Mouse (Mus musculus) MEL (cell line): ENCODE data around the gene Sh3rf1. TPM values are rescaled to one million over a fixed set of nuclear protein-coding genes. Genes with fewer than 3 reads are reported as not detected.

Experiments used
- DNase-seq: peaks from one replicate; pipeline ENCODE4 v3.0.0; 2011; ENCODE audit warnings: low read depth, low spot score
- H3K27ac ChIP-seq: 2 replicates; pipeline ENCODE4 v1.5.1; 2012; ENCODE audit warnings: low read depth, mild to moderate bottlenecking, control low read depth, low read length, moderate library complexity; ENCODE audit not compliant: control insufficient read depth
- H3K27me3 ChIP-seq, 2 experiments: fragments of 150-350 bp in 1 of 2; sonication (generic) in 1 of 2; 2 replicates each; pipeline ENCODE4 v1.6.1; 2012; ENCODE audit warnings: low read length in 2 of 2, mild to moderate bottlenecking in 2 of 2, improper control_type of control experiment in 1 of 2, moderate library complexity in 1 of 2; ENCODE audit not compliant: insufficient read depth in 2 of 2, control insufficient read depth in 1 of 2
- H3K36me3 ChIP-seq, 2 experiments: 2 replicates each; pipeline ENCODE4 v1.6.1; 2012 to 2014; ENCODE audit warnings: low read length in 2 of 2, improper control_type of control experiment in 1 of 2, inconsistent platforms in 1 of 2, mild to moderate bottlenecking in 1 of 2; ENCODE audit not compliant: insufficient read depth in 2 of 2, control insufficient read depth in 1 of 2
- H3K4me1 ChIP-seq, 2 experiments: fragments of 150-350 bp in 1 of 2; sonication (generic) in 1 of 2; 2 replicates each; pipeline ENCODE4 v1.6.1; 2012; ENCODE audit warnings: low read length in 2 of 2, improper control_type of control experiment in 1 of 2, mild to moderate bottlenecking in 1 of 2; ENCODE audit not compliant: insufficient read depth in 2 of 2, control insufficient read depth in 1 of 2
- H3K4me3 ChIP-seq, 2 experiments: fragments of 150-350 bp in 1 of 2; sonication (generic) in 1 of 2; 2 replicates each; pipeline ENCODE4 v1.5.1; 2012; ENCODE audit warnings: low read depth in 2 of 2, low read length in 2 of 2, mild to moderate bottlenecking in 2 of 2, moderate library complexity in 2 of 2, control low read depth in 1 of 2, improper control_type of control experiment in 1 of 2; ENCODE audit not compliant: control insufficient read depth in 1 of 2, insufficient read depth in 1 of 2
- H3K79me2 ChIP-seq: 2 replicates; pipeline ENCODE4 v1.6.1; 2012; ENCODE audit warnings: mild to moderate bottlenecking, low read length, moderate library complexity; ENCODE audit not compliant: control insufficient read depth, poor library complexity, insufficient read depth
- H3K9ac ChIP-seq: 2 replicates; pipeline ENCODE4 v1.6.1; 2012; ENCODE audit warnings: low read depth, mild to moderate bottlenecking, control low read depth, low read length, moderate library complexity; ENCODE audit not compliant: control insufficient read depth, poor library complexity, severe bottlenecking
- H3K9me3 ChIP-seq: fragments of 150-350 bp; sonication (generic); replicated peaks from 2 replicates; pipeline ENCODE4 v1.6.1; 2012; ENCODE audit warnings: mild to moderate bottlenecking, low read length, improper control_type of control experiment, moderate library complexity; ENCODE audit not compliant: insufficient read depth
- BHLHE40 ChIP-seq: IDR thresholded peaks from 2 replicates; pipeline ENCODE4 v1.6.1; 2012; ENCODE audit warnings: low read depth, mild to moderate bottlenecking, inconsistent platforms, low read length, improper control_type of control experiment, borderline replicate concordance
- CHD2 ChIP-seq: IDR thresholded peaks from 2 replicates; pipeline ENCODE4 v1.6.1; 2011; ENCODE audit warnings: low read length, improper control_type of control experiment
- CTCF ChIP-seq, 3 experiments: IDR thresholded peaks in 2 of 3; conservative IDR thresholded peaks in 1 of 3; 2 replicates each; pipeline ENCODE4 v1.5.1; 2011 to 2012; ENCODE audit warnings: low read length in 3 of 3, low read depth in 2 of 3, mild to moderate bottlenecking in 2 of 3, improper control_type of control experiment in 1 of 3, inconsistent platforms in 1 of 3, mixed read lengths in 1 of 3, moderate library complexity in 1 of 3; ENCODE audit not compliant: control insufficient read depth in 1 of 3, insufficient read depth in 1 of 3, poor library complexity in 1 of 3, severe bottlenecking in 1 of 3
- EP300 ChIP-seq, 2 experiments: IDR thresholded peaks; 2 replicates each; pipeline ENCODE4 v1.6.1; 2011; ENCODE audit warnings: improper control_type of control experiment in 2 of 2, low read length in 2 of 2, low read depth in 1 of 2, mild to moderate bottlenecking in 1 of 2
- GABPA ChIP-seq: IDR thresholded peaks from 2 replicates; pipeline ENCODE4 v1.6.1; 2012; ENCODE audit warnings: low read depth, mild to moderate bottlenecking, inconsistent platforms, low read length, improper control_type of control experiment, moderate library complexity
- GATA1 ChIP-seq: IDR thresholded peaks from 2 replicates; pipeline ENCODE4 v1.6.1; 2011; ENCODE audit warnings: low read depth, low read length, improper control_type of control experiment
- HCFC1 ChIP-seq: IDR thresholded peaks from 2 replicates; pipeline ENCODE4 v1.6.1; 2012; ENCODE audit warnings: low read depth, mild to moderate bottlenecking, inconsistent platforms, low read length, improper control_type of control experiment, moderate library complexity
- KAT2A ChIP-seq: conservative IDR thresholded peaks from 2 replicates; pipeline ENCODE4 v1.6.1; 2012; ENCODE audit warnings: low read depth, low read length, improper control_type of control experiment, inconsistent platforms
- MYB ChIP-seq: IDR thresholded peaks from 2 replicates; pipeline ENCODE4 v1.6.1; 2011; ENCODE audit warnings: mild to moderate bottlenecking, low read depth, low read length, improper control_type of control experiment
- MYC ChIP-seq: IDR thresholded peaks from 2 replicates; pipeline ENCODE4 v1.6.1; 2011; ENCODE audit warnings: low read depth, mild to moderate bottlenecking, low read length, improper control_type of control experiment, moderate library complexity
- NRF1 ChIP-seq: IDR thresholded peaks from 2 replicates; pipeline ENCODE4 v1.6.1; 2014; ENCODE audit warnings: low read depth, mild to moderate bottlenecking, inconsistent platforms, low read length, improper control_type of control experiment, moderate library complexity; ENCODE audit not compliant: poor library complexity, insufficient read depth, severe bottlenecking
- POLR2A ChIP-seq, 2 experiments: IDR thresholded peaks; 2 replicates each; pipeline ENCODE4 v1.6.1; 2011 to 2012; ENCODE audit warnings: low read length in 2 of 2, mild to moderate bottlenecking in 2 of 2, control low read depth in 1 of 2, improper control_type of control experiment in 1 of 2, low read depth in 1 of 2, moderate library complexity in 1 of 2; ENCODE audit not compliant: control insufficient read depth in 1 of 2, insufficient read depth in 1 of 2, poor library complexity in 1 of 2
- POLR2AphosphoS5 ChIP-seq: IDR thresholded peaks from 2 replicates; pipeline ENCODE4 v1.6.1; 2012; ENCODE audit warnings: low read depth, borderline replicate concordance, mild to moderate bottlenecking, inconsistent platforms, low read length, moderate library complexity, mixed read lengths
- TCF12 ChIP-seq: IDR thresholded peaks from 2 replicates; pipeline ENCODE4 v1.6.1; 2014; ENCODE audit warnings: low read depth, mild to moderate bottlenecking, inconsistent platforms, low read length, improper control_type of control experiment, moderate library complexity
- USF1 ChIP-seq: IDR thresholded peaks from 2 replicates; pipeline ENCODE4 v1.6.1; 2014; ENCODE audit warnings: low read depth, mild to moderate bottlenecking, inconsistent platforms, low read length, improper control_type of control experiment, moderate library complexity
- ZNF384 ChIP-seq: IDR thresholded peaks from 2 replicates; pipeline ENCODE4 v1.6.1; 2012; ENCODE audit warnings: low read depth, mild to moderate bottlenecking, inconsistent platforms, low read length, improper control_type of control experiment
- polyA plus RNA-seq, 2 experiments: library from polyadenylated mRNA; stranded (reverse) in 1 of 2; unstranded in 1 of 2; fragments of >175 nt in 1 of 2; fragments of >200 nt in 1 of 2; gene quantifications; 2 replicates each; pipeline versions ENCODE4 v1.2.1 to v1.2.4; 2012; ENCODE audit warnings: low replicate concordance in 2 of 2, low read depth in 1 of 2; ENCODE audit not compliant: insufficient read length in 2 of 2, insufficient read depth in 1 of 2, missing spikeins in 1 of 2
- total RNA-seq: library from RNA; depleted of rRNA; stranded (reverse); fragments of 300-350 nt; gene quantifications from 2 replicates; pipeline ENCODE4 v1.2.3, GENCODE M21; 2012

The Sh3rf1 gene
- total and polyA plus RNA-seq, 3 experiments: 1.5 to 5.9 TPM; not detected in 1

GRCm38 (mm10) chr8:61230881-61231755, 7.4 kb downstream of the Sh3rf1 start:
- H3K79me2 ChIP-seq: no peaks in the 10 kb centered on the region; the same call in 1 of the 2 replicates
- no peak for DNase-seq
- no peak overlapping the region for H3K27ac ChIP-seq
- H3K36me3 ChIP-seq: no peaks in the 10 kb centered on the region
- no peaks in the 10 kb centered on the region for H3K4me1 ChIP-seq
- H3K9me3 ChIP-seq: no peaks in the 10 kb centered on the region
- H3K27me3 ChIP-seq: no peaks in the 10 kb centered on the region
- no peak for TF ChIP-seq USF1
- no peak for TF ChIP-seq HCFC1
- TF ChIP-seq GATA1: no peak
- TF ChIP-seq POLR2A (IDR thresholded peaks at IDR 0.05; ENCODE audit: control insufficient read depth in 1 of 2, insufficient read depth in 1 of 2, low read depth in 1 of 2, low read length in 2 of 2, poor library complexity in 1 of 2): no peak
- TF ChIP-seq GABPA: no peak
- TF ChIP-seq TCF12: no peak
- no peak for TF ChIP-seq MYB
- no peak for TF ChIP-seq NRF1
- no peak for TF ChIP-seq BHLHE40
- H3K4me3 ChIP-seq: no peak overlapping the region
- H3K9ac ChIP-seq: no peak overlapping the region

GRCm38 (mm10) chr8:61235499-61235898, 11.8 kb downstream of the Sh3rf1 start:
- Histone ChIP-seq H3K79me2 (no peaks in the 10 kb centered on the region), H3K27me3 (no peaks in the 10 kb centered on the region), H3K27ac (no peak overlapping the region), H3K4me1 (no peaks in the 10 kb centered on the region), H3K9me3 (no peaks in the 10 kb centered on the region), H3K9ac (no peak overlapping the region), H3K4me3 (no peak overlapping the region), H3K36me3 (no peaks in the 10 kb centered on the region)
- no peak for DNase-seq
- no peak for TF ChIP-seq CHD2
- no peak for TF ChIP-seq BHLHE40
- TF ChIP-seq ZNF384: no peak
- TF ChIP-seq MYC: no peak
- TF ChIP-seq EP300 (IDR thresholded peaks at IDR 0.05; ENCODE audit: low read depth in 1 of 2, low read length in 2 of 2): no peak
- TF ChIP-seq MYB: no peak
- no peak for TF ChIP-seq POLR2AphosphoS5
- no peak for TF ChIP-seq USF1
- no peak for TF ChIP-seq CTCF (IDR thresholded peaks at IDR 0.05 in 2 of 3, conservative IDR thresholded peaks at IDR 0.05 in 1 of 3; ENCODE audit: control insufficient read depth in 1 of 3, insufficient read depth in 1 of 3, low read depth in 2 of 3, low read length in 3 of 3, poor library complexity in 1 of 3, severe bottlenecking in 1 of 3)
- TF ChIP-seq KAT2A: no peak
- no peak for TF ChIP-seq TCF12
- no peak for TF ChIP-seq HCFC1
